Mouse (Mus musculus) erythroid progenitor cell, adult 5-6 weeks (primary cell): ENCODE data around the gene Zfp493. TPM values are rescaled to one million over a fixed set of nuclear protein-coding genes. Genes with fewer than 3 reads are reported as not detected.
A peak's percentile ranks its signal among the peaks of the same experiment; 100 is the strongest.
"Not testable (repeated sequence)": the region's sequence is repeated elsewhere in the genome, so short reads cannot be mapped to it uniquely, and the experiment has no call there.

Experiments used
- ATAC-seq: replicated peaks from 2 replicates; pipeline ENCODE4 v1.8.0; 2016; ENCODE audit warnings: moderate number of reproducible peaks, mild to moderate bottlenecking, moderate TSS enrichment, inconsistent platforms; ENCODE audit not compliant: poor library complexity, low FRiP score, severe bottlenecking
- total RNA-seq, 2 experiments: library from RNA; stranded (forward) in 1 of 2; stranded (reverse) in 1 of 2; fragments of 150-400 nt in 1 of 2; fragments of 186-747, 209-891 nt in 1 of 2; gene quantifications; 2 replicates each; pipeline versions ENCODE4 v1.2.3 to v1.2.4; 2015 to 2017; ENCODE audit warnings: low replicate concordance in 2 of 2

Gene Zfp493
- not detected in 2 replicates for total RNA-seq (2015; ENCODE audit: low replicate concordance)
- 0.39 and 0.76 TPM in 2 replicates for total RNA-seq (2017; ENCODE audit: low replicate concordance)

GRCm38 (mm10) chr13:67779265-67780221 lies at the start of gene Zfp493:
TSS of gene Zfp493 (plus strand) at chr13:67779693.
- 0 out of 2 replicates have a peak, but pooled peaks have one; percentile 30 for ATAC-seq

GRCm38 (mm10) chr13:67734391-67734790 lies 45.1 kb upstream of the Zfp493 start:
- not testable (repeated sequence) for ATAC-seq

GRCm38 (mm10) chr13:67742941-67743340 lies 36.6 kb upstream of the Zfp493 start:
- no peak for ATAC-seq

- no peak for ATAC-seq
Observed at GRCm38 (mm10) chr13:67743896-67744295, 35.6 kb upstream of the Zfp493 start.

- ATAC-seq = peak; percentile 73; the same call in 1 of the 2 replicates
Observed at GRCm38 (mm10) chr13:67754333-67755306, 24.9 kb upstream of the Zfp493 start, which contains the start of gene Zfp85. TSS of gene Zfp85 (minus strand) at chr13:67755228.

- no peak for ATAC-seq
Observed at GRCm38 (mm10) chr13:67755761-67756160, 23.7 kb upstream of the Zfp493 start.

- ATAC-seq = no peak
Observed at GRCm38 (mm10) chr13:67759966-67760365, 19.5 kb upstream of the Zfp493 start.

- ATAC-seq = no peak
Observed at GRCm38 (mm10) chr13:67763031-67763768, 16.3 kb upstream of the Zfp493 start.

- ATAC-seq = no peak
Observed at GRCm38 (mm10) chr13:67791921-67792455, 12.5 kb downstream of the Zfp493 start.

- ATAC-seq = no peak
Observed at GRCm38 (mm10) chr13:67798618-67799017, 19.1 kb downstream of the Zfp493 start.

GRCm38 (mm10) chr13:67799151-67799550 lies 19.7 kb downstream of the Zfp493 start:
- not testable (repeated sequence) for ATAC-seq

GRCm38 (mm10) chr13:67811651-67812210 lies 32.2 kb downstream of the Zfp493 start:
- ATAC-seq = no peak

GRCm38 (mm10) chr13:67812961-67813709 lies 33.6 kb downstream of the Zfp493 start:
- no peak for ATAC-seq

GRCm38 (mm10) chr13:67813710-67814660 lies 34.5 kb downstream of the Zfp493 start, which contains the start of gene Zfp273:
TSS of gene Zfp273 (plus strand) at chr13:67813740.
- peak; percentile 91 for ATAC-seq

GRCm38 (mm10) chr13:67818636-67819035 lies 39.1 kb downstream of the Zfp493 start:
- ATAC-seq = no peak

- no peak for ATAC-seq
Observed at GRCm38 (mm10) chr13:67830911-67831336, 51.4 kb downstream of the Zfp493 start, which contains the start of gene Gm10037. TSS of gene Gm10037 (plus strand) at chr13:67831106.

- not testable (repeated sequence) for ATAC-seq
Observed at GRCm38 (mm10) chr13:67833137-67833536, 53.6 kb downstream of the Zfp493 start.
